Mouse (Mus musculus) neural tube, embryonic 11.5 days (tissue): ENCODE data around the gene Ube2dnl2. TPM values are rescaled to one million over a fixed set of nuclear protein-coding genes. Genes with fewer than 3 reads are reported as not detected.

Experiments
- ATAC-seq: fragments of 200-750 bp; cut with Nextera tagmentation; 2 replicates; pipeline ENCODE4 v1.8.0; 2017; ENCODE audit warnings: moderate number of reproducible peaks, mild to moderate bottlenecking, moderate TSS enrichment, moderate library complexity; ENCODE audit not compliant: insufficient read depth, low FRiP score, low TSS enrichment
- DNase-seq: peaks from one replicate; pipeline ENCODE4 v3.0.0-alpha.2; 2015; ENCODE audit warnings: low spot score
- H3K27ac ChIP-seq: fragments of 300-500 bp; sonication (generic); 2 replicates; pipeline ENCODE4 v1.5.1; 2014; ENCODE audit warnings: low read depth, mild to moderate bottlenecking, low read length
- H3K27me3 ChIP-seq: fragments of 300-500 bp; sonication (generic); 2 replicates; pipeline ENCODE4 v1.6.1; 2014; ENCODE audit warnings: mild to moderate bottlenecking, low read length, mixed read lengths; ENCODE audit not compliant: control insufficient read depth, insufficient read depth
- H3K36me3 ChIP-seq: fragments of 300-500 bp; sonication (generic); 2 replicates; pipeline ENCODE4 v1.6.1; 2014; ENCODE audit warnings: mild to moderate bottlenecking, low read length, moderate library complexity, mixed read lengths; ENCODE audit not compliant: control insufficient read depth, insufficient read depth
- H3K4me1 ChIP-seq: fragments of 300-500 bp; sonication (generic); 2 replicates; pipeline ENCODE4 v1.6.1; 2014; ENCODE audit warnings: low read length, mixed read lengths; ENCODE audit not compliant: control insufficient read depth, insufficient read depth
- H3K4me2 ChIP-seq: fragments of 300-500 bp; sonication (generic); 2 replicates; pipeline ENCODE4 v1.6.1; 2014; ENCODE audit warnings: low read depth, mild to moderate bottlenecking, moderate library complexity
- H3K4me3 ChIP-seq: fragments of 300-500 bp; sonication (generic); 2 replicates; pipeline ENCODE4 v1.5.1; 2014; ENCODE audit warnings: low read depth, low read length
- H3K9ac ChIP-seq: fragments of 300-500 bp; sonication (generic); 2 replicates; pipeline ENCODE4 v1.6.1; 2014; ENCODE audit warnings: mild to moderate bottlenecking, low read length
- H3K9me3 ChIP-seq: fragments of 300-500 bp; sonication (generic); 2 replicates; pipeline ENCODE4 v1.6.1; 2016; ENCODE audit warnings: low read length; ENCODE audit not compliant: control insufficient read depth
- WGBS: fragments of 180-500 bp; shearing (Covaris S2); extraction: QIAGEN DNeasy Blood & Tissue Kit; methylation state at CpG from one replicate; pipeline ENCODE4 v1.1.7; 2014; 5-methylcytosine and 5-hydroxymethylcytosine counted together
- polyA plus RNA-seq: library from polyadenylated mRNA; unstranded; fragments of >200 nt; fragmentation: Nextera tagmentation; extraction: Ambion mirVana; gene quantifications from 2 replicates; pipeline ENCODE4 v1.2.1, GENCODE M21; 2014

Ube2dnl2 gene
- polyA plus RNA-seq, result not detected in 2 replicates

DNA sequence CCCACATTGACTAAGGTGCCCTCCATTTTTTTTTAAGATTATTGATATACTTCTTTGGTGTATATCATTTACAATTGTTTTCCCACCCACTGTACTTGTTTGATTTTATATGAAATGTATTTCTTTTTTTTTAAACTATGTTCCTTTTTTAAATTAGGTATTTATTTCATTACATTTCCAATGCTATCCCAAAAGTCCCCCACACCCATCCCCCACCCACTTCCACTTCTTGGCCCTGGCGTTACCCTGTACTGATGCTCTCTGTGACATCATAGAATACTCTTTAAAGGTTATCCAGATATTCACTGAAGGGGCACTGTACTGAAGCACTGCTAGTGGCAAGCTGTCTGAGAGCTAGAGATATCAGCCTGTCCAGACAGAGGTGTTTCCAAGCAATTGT is at the start of gene Ube2dnl2:
TSS of gene Ube2dnl2 (plus strand) at position 301 of the 400 bp plus-strand sequence.
- H3K36me3 ChIP-seq, result no peaks in the 10 kb centered on the region
- H3K27ac ChIP-seq, result no peak within 1 kb of the TSS
- H3K9me3 ChIP-seq, result no peaks in the 10 kb centered on the region
- DNase-seq (no peak), ATAC-seq (no peak)
- H3K4me1 ChIP-seq, result no peaks in the 10 kb centered on the region
- H3K4me2 ChIP-seq, result no peak within 1 kb of the TSS
- no peaks in the 10 kb centered on the region for H3K27me3 ChIP-seq
- H3K9ac ChIP-seq, result no peak within 1 kb of the TSS
- no peak within 1 kb of the TSS for H3K4me3 ChIP-seq
- 86% methylated on average over 1 of the region's 1 CpGs for WGBS

DNA sequence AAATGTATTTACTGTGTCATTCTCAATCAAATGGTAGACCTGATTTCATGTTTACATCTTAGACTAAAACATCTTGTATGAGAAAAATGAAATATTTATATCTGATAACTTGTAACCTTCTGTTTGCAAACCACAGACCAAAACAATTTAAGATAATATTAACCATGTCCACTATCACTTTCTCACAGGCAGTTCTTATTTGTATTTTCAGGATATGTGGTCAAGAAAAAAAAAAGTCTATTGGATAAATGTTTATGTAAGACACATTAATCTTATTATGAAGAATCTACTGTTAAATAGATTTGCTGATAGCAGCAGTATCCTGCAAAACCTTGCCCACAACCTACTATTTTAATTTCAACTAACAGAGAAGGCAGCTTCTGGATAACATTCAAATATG is 11.9 kb upstream of the Ube2dnl2 start:
- ATAC-seq (no peak), DNase-seq (no peak)
- no peak overlapping the region for H3K4me2 ChIP-seq
- no peaks in the 10 kb centered on the region for H3K27me3 ChIP-seq
- H3K9ac ChIP-seq, result no peak overlapping the region
- H3K4me3 ChIP-seq, result no peak overlapping the region
- H3K4me1 ChIP-seq, result no peaks in the 10 kb centered on the region
- no peaks in the 10 kb centered on the region for H3K36me3 ChIP-seq
- H3K9me3 ChIP-seq, result no peaks in the 10 kb centered on the region
- H3K27ac ChIP-seq, result no peak overlapping the region

DNA sequence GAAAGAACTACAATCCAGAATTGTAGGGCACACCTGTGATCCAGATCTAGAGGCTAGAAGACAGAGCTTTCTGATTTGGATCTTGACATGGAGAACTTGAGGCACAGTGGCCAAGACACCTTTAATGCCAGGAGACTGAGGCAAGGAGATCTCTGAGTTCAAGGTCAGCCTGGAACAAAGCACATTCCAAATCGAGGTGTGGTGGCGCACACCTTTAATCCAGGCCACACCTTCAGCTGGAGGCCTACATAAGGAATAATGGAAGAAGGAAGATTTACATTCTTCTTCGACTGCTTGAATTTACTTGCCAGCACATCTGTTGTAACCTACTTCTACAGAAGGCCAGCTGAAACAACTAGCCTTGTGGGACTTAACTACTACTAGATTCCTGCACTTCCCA is 9.9 kb upstream of the Ube2dnl2 start:
- Histone ChIP-seq H3K4me2 (no peak overlapping the region), H3K9ac (no peak overlapping the region), H3K27me3 (no peaks in the 10 kb centered on the region), H3K9me3 (no peaks in the 10 kb centered on the region), H3K4me1 (no peaks in the 10 kb centered on the region), H3K36me3 (no peaks in the 10 kb centered on the region), H3K27ac (no peak overlapping the region), H3K4me3 (no peak overlapping the region)
- WGBS, result 84% methylated on average over 3 of the region's 3 CpGs
- no peak for ATAC-seq
- DNase-seq, result no peak

DNA sequence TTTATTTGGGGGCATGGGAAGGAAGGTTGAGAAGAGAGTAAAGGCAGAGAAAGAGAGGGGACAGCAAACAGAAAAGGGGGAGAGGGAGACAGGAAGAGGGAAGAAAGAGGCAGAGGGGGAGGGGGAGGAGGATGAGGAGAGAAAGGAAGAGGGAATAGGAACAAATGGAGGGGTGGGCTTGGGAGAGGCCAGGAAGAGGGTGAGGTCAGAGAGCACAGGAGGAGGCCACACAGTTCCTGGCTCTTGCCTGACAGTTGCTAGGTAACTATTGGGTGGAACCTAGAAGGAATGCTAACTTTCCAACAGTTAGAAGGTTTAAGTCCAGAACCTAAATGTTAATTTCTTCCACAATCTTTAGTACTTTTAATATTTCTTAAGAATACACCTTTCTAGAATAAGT is 4.0 kb upstream of the Ube2dnl2 start:
- no peak for DNase-seq
- Histone ChIP-seq H3K9ac (no peak overlapping the region), H3K9me3 (no peaks in the 10 kb centered on the region), H3K4me1 (no peaks in the 10 kb centered on the region), H3K4me2 (no peak overlapping the region), H3K27ac (no peak overlapping the region), H3K4me3 (no peak overlapping the region), H3K27me3 (no peaks in the 10 kb centered on the region), H3K36me3 (no peaks in the 10 kb centered on the region)
- no peak for ATAC-seq

DNA sequence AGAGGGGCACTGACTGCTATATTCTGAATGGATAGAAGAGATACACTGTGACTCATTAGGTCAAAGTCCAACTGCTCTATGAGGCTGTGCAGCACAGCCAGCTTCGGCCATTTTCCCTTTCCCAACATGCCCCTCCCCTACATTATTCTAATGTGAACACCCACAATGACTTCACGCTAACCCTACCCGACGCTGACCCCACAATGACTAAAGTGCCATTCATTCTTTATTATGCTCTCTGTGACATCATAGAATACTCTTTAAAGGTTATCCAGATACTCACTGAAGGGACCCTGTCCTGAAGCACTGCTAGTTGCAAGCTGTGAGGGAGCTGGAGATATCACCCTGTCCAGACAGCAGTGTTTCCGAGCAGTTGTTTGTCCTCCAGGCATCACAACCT is 2.7 kb upstream of the Ube2dnl2 start, which contains the start of gene Ube2dnl1:
TSS of gene Ube2dnl1 (plus strand) at position 301 of the 400 bp plus-strand sequence.
- no peak within 1 kb of the TSS for H3K4me2 ChIP-seq
- no peaks in the 10 kb centered on the region for H3K27me3 ChIP-seq
- DNase-seq, result no peak
- H3K4me3 ChIP-seq, result no peak within 1 kb of the TSS
- no peaks in the 10 kb centered on the region for H3K4me1 ChIP-seq
- no peak for ATAC-seq
- 78% methylated on average over 5 of the region's 5 CpGs for WGBS
- no peaks in the 10 kb centered on the region for H3K36me3 ChIP-seq
- no peak within 1 kb of the TSS for H3K9ac ChIP-seq
- H3K9me3 ChIP-seq, result no peaks in the 10 kb centered on the region
- H3K27ac ChIP-seq, result no peak within 1 kb of the TSS

DNA sequence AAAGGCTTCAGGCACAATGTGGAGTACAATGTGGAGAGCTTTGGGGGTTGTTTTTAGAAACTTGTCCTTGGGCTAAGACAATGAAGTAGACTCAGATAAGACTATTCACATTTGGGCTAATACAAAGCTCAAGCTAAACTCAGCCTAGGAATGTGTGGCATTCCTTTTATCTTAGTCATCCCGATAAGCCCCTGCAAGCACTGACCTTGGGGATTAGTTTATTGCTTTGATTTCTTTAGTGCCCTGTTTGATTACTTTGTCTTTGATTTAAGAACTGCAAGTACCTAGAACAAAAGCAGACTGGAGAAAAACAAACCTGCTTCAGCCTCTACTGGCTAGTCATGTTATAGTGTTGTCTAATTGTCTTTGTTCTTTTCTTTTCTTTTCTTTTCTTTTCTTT is 47.7 kb downstream of the Ube2dnl2 start:
- Histone ChIP-seq H3K4me3 (no peak overlapping the region), H3K27me3 (no peaks in the 10 kb centered on the region), H3K4me1 (no peaks in the 10 kb centered on the region), H3K27ac (no peak overlapping the region), H3K9ac (no peak overlapping the region), H3K36me3 (no peaks in the 10 kb centered on the region), H3K9me3 (no peaks in the 10 kb centered on the region), H3K4me2 (no peak overlapping the region)
- 48% methylated on average over 1 of the region's 1 CpGs for WGBS
- ATAC-seq, result no peak
- no peak for DNase-seq

Other genes with a start within 250 kb of the Ube2dnl2 start
- not detected in 2 replicates for gene Ube2dnl1, start 2.6 kb upstream of the Ube2dnl2 start, polyA plus RNA-seq